Mouse (Mus musculus): ENCODE data around the gene Hcfc1. TPM values are rescaled to one million over a fixed set of nuclear protein-coding genes. Genes with fewer than 3 reads are reported as not detected.

Hcfc1 gene
- total RNA-seq, 2 experiments from 2014 or later = 69.9 to 70.4 TPM

DNA sequence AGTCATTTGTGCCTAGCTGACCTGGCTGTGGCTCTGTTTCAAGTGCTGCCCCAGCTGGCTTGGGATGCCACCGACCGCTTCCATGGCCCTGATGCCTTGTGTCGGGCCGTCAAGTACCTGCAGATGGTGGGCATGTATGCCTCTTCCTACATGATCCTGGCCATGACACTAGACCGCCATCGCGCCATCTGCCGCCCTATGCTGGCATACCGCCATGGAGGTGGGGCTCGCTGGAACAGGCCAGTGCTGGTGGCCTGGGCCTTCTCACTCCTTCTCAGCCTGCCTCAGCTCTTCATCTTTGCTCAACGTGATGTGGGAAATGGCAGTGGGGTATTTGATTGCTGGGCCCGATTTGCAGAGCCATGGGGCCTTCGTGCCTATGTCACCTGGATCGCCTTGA, 73.3 kb downstream of the Hcfc1 start:
- no peak for DNase-seq (ENCODE audit: low spot score in 2 of 2)
- intact Hi-C loops (cut with DNase I) = no loop called here

Other genes with a start within 250 kb of the Hcfc1 start
- gene Abcd1, start 249.8 kb downstream of the Hcfc1 start, total RNA-seq (2021) = 10 to 100 TPM; 11.1 to 14.1 TPM
- 10 to 100 TPM in 1 of 2 experiments, 1 to 10 TPM in 1; 8.7 to 10.0 TPM for gene Plxnb3, start 209.3 kb downstream of the Hcfc1 start, total RNA-seq (2021)
- 1 to 10 TPM; 4.6 to 9.4 TPM for gene Srpk3, start 192.0 kb downstream of the Hcfc1 start, total RNA-seq (2021)
- 100 to 1,000 TPM; 182 to 187 TPM for gene Idh3g, start 179.5 kb downstream of the Hcfc1 start, total RNA-seq (2021)
- 10 to 100 TPM; 94.6 to 99.7 TPM for gene Ssr4, start 179.3 kb downstream of the Hcfc1 start, total RNA-seq (2021)
- 100 to 1,000 TPM; 119 to 125 TPM for gene Pdzd4, start 141.4 kb downstream of the Hcfc1 start, total RNA-seq (2021)
- gene Avpr2, start 74.3 kb downstream of the Hcfc1 start, total RNA-seq (2021) = not detected
- 100 to 1,000 TPM; 152 to 158 TPM for gene L1cam, start 70.3 kb downstream of the Hcfc1 start, total RNA-seq (2021)
- 1 to 10 TPM; 3.6 to 4.7 TPM for gene Arhgap4, start 44.5 kb downstream of the Hcfc1 start, total RNA-seq (2021)
- gene Naa10, start 44.4 kb downstream of the Hcfc1 start, total RNA-seq (2021) = 10 to 100 TPM; 45.4 to 53.4 TPM
- 1 to 10 TPM; 4.4 to 4.9 TPM for gene Renbp, start 35.5 kb downstream of the Hcfc1 start, total RNA-seq (2021)
- gene Irak1, start 57.6 kb upstream of the Hcfc1 start, total RNA-seq (2021) = 10 to 100 TPM; 39.5 to 44.0 TPM
- under 1 TPM; 0.50 to 0.62 TPM for gene Opn1mw, start 161.1 kb upstream of the Hcfc1 start, total RNA-seq (2021)
- gene Mecp2, start 169.0 kb upstream of the Hcfc1 start, total RNA-seq (2021) = 10 to 100 TPM; 80.2 to 84.3 TPM
- not detected for gene Tex28, start 201.5 kb upstream of the Hcfc1 start, total RNA-seq (2021)
- gene Tktl1, start 210.9 kb upstream of the Hcfc1 start, total RNA-seq (2021) = not detected